Mouse (Mus musculus): Measurements from ENCODE around the gene Clec2g. TPM values are rescaled to one million over a fixed set of nuclear protein-coding genes. Genes with fewer than 3 reads are reported as not detected.
"Not testable (repeated sequence)": the region's sequence is repeated elsewhere in the genome, so short reads cannot be mapped to it uniquely, and the experiment has no call there.

Gene Clec2g
- total RNA-seq (2017) = 1.0 to 5.3 TPM in 2 of 3 replicates, not detected in the other

GRCm38 (mm10) chr6:128934081-128934480 is at the start of gene Clec2g:
Clec2g (plus strand) TSS chr6:128934381.
- not testable (repeated sequence) for ATAC-seq (replicated peaks; ENCODE audit: insufficient number of reproducible peaks, low FRiP score, low TSS enrichment, poor library complexity, severe bottlenecking)

- ATAC-seq (replicated peaks; ENCODE audit: insufficient number of reproducible peaks, low FRiP score, low TSS enrichment, poor library complexity, severe bottlenecking) = peak; percentile 55
Measured at GRCm38 (mm10) chr6:128887091-128887790, 46.9 kb upstream of the Clec2g start, which contains the start of gene Clec2i. Clec2i (plus strand) TSS chr6:128887588.

- ATAC-seq (replicated peaks; ENCODE audit: insufficient number of reproducible peaks, low FRiP score, low TSS enrichment, poor library complexity, severe bottlenecking) = peak; percentile 89
Measured at GRCm38 (mm10) chr6:128888834-128889233, 45.3 kb upstream of the Clec2g start.

GRCm38 (mm10) chr6:128890948-128891355 is 43.2 kb upstream of the Clec2g start, which contains the start of gene BC035044:
BC035044 (minus strand) TSS chr6:128891126.
- 0 out of 2 replicates have a peak, but pooled peaks have one; percentile 40 for ATAC-seq (replicated peaks; ENCODE audit: insufficient number of reproducible peaks, low FRiP score, low TSS enrichment, poor library complexity, severe bottlenecking)

- ATAC-seq (replicated peaks; ENCODE audit: insufficient number of reproducible peaks, low FRiP score, low TSS enrichment, poor library complexity, severe bottlenecking) = no peak
Measured at GRCm38 (mm10) chr6:128895404-128896001, 38.7 kb upstream of the Clec2g start.

GRCm38 (mm10) chr6:128900044-128900443 is 34.1 kb upstream of the Clec2g start:
- no peak for ATAC-seq (replicated peaks; ENCODE audit: insufficient number of reproducible peaks, low FRiP score, low TSS enrichment, poor library complexity, severe bottlenecking)

- ATAC-seq (replicated peaks; ENCODE audit: insufficient number of reproducible peaks, low FRiP score, low TSS enrichment, poor library complexity, severe bottlenecking) = peak; percentile 53; the same call in 1 of the 2 replicates
Measured at GRCm38 (mm10) chr6:128900796-128901552, 33.2 kb upstream of the Clec2g start.

- peak; percentile 73 for ATAC-seq (replicated peaks; ENCODE audit: insufficient number of reproducible peaks, low FRiP score, low TSS enrichment, poor library complexity, severe bottlenecking)
Measured at GRCm38 (mm10) chr6:128913598-128914254, 20.5 kb upstream of the Clec2g start.

- no peak for ATAC-seq (replicated peaks; ENCODE audit: insufficient number of reproducible peaks, low FRiP score, low TSS enrichment, poor library complexity, severe bottlenecking)
Measured at GRCm38 (mm10) chr6:128917322-128917721, 16.9 kb upstream of the Clec2g start.

- no peak for ATAC-seq (replicated peaks; ENCODE audit: insufficient number of reproducible peaks, low FRiP score, low TSS enrichment, poor library complexity, severe bottlenecking)
Measured at GRCm38 (mm10) chr6:128933050-128933449, 1.1 kb upstream of the Clec2g start.

- not testable (repeated sequence) for ATAC-seq (replicated peaks; ENCODE audit: insufficient number of reproducible peaks, low FRiP score, low TSS enrichment, poor library complexity, severe bottlenecking)
Measured at GRCm38 (mm10) chr6:128935889-128936665, 1.9 kb downstream of the Clec2g start.

GRCm38 (mm10) chr6:128941646-128942421 is 7.7 kb downstream of the Clec2g start:
- ATAC-seq (replicated peaks; ENCODE audit: insufficient number of reproducible peaks, low FRiP score, low TSS enrichment, poor library complexity, severe bottlenecking) = 0 out of 2 replicates have a peak, but pooled peaks have one; percentile 22

GRCm38 (mm10) chr6:128945564-128945963 is 11.4 kb downstream of the Clec2g start:
- ATAC-seq (replicated peaks; ENCODE audit: insufficient number of reproducible peaks, low FRiP score, low TSS enrichment, poor library complexity, severe bottlenecking) = no peak

- ATAC-seq (replicated peaks; ENCODE audit: insufficient number of reproducible peaks, low FRiP score, low TSS enrichment, poor library complexity, severe bottlenecking) = no peak
Measured at GRCm38 (mm10) chr6:128961110-128961509, 26.9 kb downstream of the Clec2g start.

GRCm38 (mm10) chr6:128962108-128962507 is 27.9 kb downstream of the Clec2g start:
- ATAC-seq (replicated peaks; ENCODE audit: insufficient number of reproducible peaks, low FRiP score, low TSS enrichment, poor library complexity, severe bottlenecking) = peak; percentile 40

- ATAC-seq (replicated peaks; ENCODE audit: insufficient number of reproducible peaks, low FRiP score, low TSS enrichment, poor library complexity, severe bottlenecking) = no peak
Measured at GRCm38 (mm10) chr6:128964519-128964918, 30.3 kb downstream of the Clec2g start.

GRCm38 (mm10) chr6:128968463-128968862 is 34.3 kb downstream of the Clec2g start:
- ATAC-seq (replicated peaks; ENCODE audit: insufficient number of reproducible peaks, low FRiP score, low TSS enrichment, poor library complexity, severe bottlenecking) = no peak

All from monocyte, adult 5-6 weeks (primary cell).